Mouse (Mus musculus): ENCODE measurements around the gene Sf1. TPM values are rescaled to one million over a fixed set of nuclear protein-coding genes. Genes with fewer than 3 reads are reported as not detected.

Gene Sf1
- polyA plus RNA-seq, 1 experiment: 159 TPM

DNA sequence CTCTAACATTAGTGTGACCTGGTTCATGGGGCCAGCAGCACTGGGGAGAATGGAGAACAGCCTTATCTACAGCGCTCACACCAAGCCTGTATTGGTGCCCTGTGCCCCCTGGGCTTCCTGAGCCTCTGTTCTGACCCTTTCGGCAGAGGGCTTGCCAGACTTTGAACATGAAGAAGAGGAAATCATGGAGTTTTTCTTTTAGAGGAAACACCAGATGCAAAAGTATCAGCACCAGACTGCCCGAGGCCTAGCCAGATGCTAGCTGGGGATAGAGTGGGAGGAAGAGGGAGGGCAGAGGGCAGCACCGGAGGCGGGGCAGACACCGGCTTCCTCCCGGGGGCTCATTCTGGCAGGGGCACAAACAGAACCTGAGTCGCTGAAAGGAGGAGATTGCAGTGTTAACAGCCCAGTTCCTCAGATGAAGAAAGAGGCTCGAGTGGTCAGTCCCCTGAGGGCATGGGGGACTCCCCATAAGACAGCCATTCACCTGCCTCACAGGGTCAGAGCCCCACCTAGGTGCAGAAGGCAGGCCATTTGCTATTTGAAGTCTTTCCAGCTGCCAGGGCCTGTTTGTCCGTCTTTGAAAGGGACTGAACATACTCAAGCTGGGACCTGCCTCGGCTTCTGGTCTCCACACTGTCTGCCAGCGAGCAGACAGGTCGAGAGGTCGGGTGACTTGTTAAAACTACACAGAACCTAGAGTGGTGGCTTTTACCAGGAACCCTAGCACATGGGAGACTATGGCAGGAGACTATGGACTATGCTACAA is 14.1 kb upstream of the Sf1 start:
- TF ChIP-seq POLR2A (IDR thresholded peaks at IDR 0.05; ENCODE audit: borderline replicate concordance, low read depth, low read length): no peak
- no peak for TF ChIP-seq CTCF (IDR thresholded peaks at IDR 0.05; ENCODE audit: low read depth, low read length)
- Histone ChIP-seq H3K27ac (ENCODE audit: insufficient read depth, low read depth, low read length) (no peak overlapping the region), H3K4me1 (ENCODE audit: control insufficient read depth, insufficient read depth, low read length) (peaks cover 9% of the 10 kb centered on the region), H3K4me3 (ENCODE audit: insufficient read depth, low read length) (no peak overlapping the region)

DNA sequence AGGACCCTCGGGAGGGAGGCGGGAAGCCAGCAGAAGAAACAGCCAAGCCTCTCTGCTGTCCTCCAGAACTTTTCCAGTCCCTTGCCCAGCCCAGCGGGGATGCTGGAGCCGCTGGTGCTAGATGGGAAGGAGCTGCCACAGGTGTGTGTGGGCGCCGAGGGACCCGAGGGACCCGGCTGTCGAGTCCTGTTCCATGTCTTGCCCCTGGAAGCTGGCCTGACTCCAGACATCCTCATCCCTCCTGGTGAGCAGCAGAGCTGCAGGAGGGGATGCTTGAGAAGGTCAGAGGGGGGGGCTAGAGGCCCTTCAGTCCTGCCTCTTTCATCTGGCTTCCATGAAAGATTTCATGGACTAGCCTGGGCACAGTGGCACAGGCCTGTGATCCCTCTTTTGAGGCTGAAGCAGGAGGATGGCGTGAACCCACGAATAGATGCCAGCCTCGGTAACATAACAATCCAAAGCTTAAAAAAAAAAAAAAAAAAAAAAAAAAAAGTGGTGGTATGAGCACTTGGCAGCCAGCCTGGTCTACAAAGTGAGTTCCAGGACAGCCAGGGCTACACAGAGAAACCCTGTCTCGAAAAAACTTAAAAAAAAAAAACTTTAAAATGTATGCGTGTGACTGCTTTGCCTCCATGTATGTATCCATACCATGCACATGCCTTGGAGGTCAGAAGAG is 11.9 kb upstream of the Sf1 start:
- Histone ChIP-seq H3K4me1 (ENCODE audit: control insufficient read depth, insufficient read depth, low read length) (peaks cover 7% of the 10 kb centered on the region), H3K27ac (ENCODE audit: insufficient read depth, low read depth, low read length) (no peak overlapping the region), H3K4me3 (ENCODE audit: insufficient read depth, low read length) (no peak overlapping the region)
- TF ChIP-seq POLR2A (IDR thresholded peaks at IDR 0.05; ENCODE audit: borderline replicate concordance, low read depth, low read length) (no peak), CTCF (IDR thresholded peaks at IDR 0.05; ENCODE audit: low read depth, low read length) (no peak)

DNA sequence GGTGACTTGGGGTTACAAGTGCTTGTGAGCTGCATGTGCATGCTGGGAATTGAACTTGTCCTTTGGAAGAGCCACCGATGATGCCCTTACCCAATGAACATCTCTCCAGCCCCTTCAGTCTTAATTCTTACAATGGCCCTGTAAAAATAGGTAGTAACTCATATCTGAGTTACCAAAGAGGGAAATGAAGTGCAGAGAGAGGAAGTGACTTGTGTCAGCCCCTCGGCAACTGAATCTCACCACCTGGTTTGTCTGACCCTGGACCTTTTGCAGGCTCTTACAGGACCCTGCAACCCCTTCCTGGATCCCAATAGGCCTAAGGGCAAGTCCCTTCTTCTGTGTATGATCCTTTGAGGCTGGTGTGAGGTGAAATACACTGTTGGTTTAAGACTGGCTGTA is 11.4 kb upstream of the Sf1 start:
- H3K27ac ChIP-seq (ENCODE audit: insufficient read depth, low read depth, low read length): no peak overlapping the region
- peaks cover 7% of the 10 kb centered on the region for H3K4me1 ChIP-seq (ENCODE audit: control insufficient read depth, insufficient read depth, low read length)
- no peak overlapping the region for H3K4me3 ChIP-seq (ENCODE audit: insufficient read depth, low read length)
- no peak for TF ChIP-seq CTCF (IDR thresholded peaks at IDR 0.05; ENCODE audit: low read depth, low read length)
- no peak for TF ChIP-seq POLR2A (IDR thresholded peaks at IDR 0.05; ENCODE audit: borderline replicate concordance, low read depth, low read length)

DNA sequence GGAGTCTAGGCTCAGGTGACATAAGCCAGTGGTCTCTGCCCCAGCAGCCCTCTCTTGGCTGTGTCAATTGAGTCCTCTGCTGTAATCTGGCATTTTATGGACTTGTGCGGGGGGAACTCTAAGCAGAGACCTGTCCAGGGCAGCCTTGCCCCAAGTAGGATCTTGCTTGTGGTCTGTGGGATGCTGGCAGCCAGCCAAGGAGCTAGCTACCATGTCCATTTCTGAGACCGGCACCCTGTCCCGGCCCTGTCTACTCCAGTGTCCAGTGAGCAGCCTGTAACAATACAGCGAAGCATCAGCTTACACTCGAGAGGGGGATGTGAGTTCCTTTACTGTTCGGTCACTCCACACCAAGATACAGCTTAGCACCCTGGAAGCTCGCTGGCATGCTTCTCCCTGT is 9.5 kb upstream of the Sf1 start:
- H3K4me3 ChIP-seq (ENCODE audit: insufficient read depth, low read length): no peak overlapping the region
- H3K4me1 ChIP-seq (ENCODE audit: control insufficient read depth, insufficient read depth, low read length): peaks cover 7% of the 10 kb centered on the region
- TF ChIP-seq CTCF (IDR thresholded peaks at IDR 0.05; ENCODE audit: low read depth, low read length) (no peak), POLR2A (IDR thresholded peaks at IDR 0.05; ENCODE audit: borderline replicate concordance, low read depth, low read length) (no peak)
- no peak overlapping the region for H3K27ac ChIP-seq (ENCODE audit: insufficient read depth, low read depth, low read length)

DNA sequence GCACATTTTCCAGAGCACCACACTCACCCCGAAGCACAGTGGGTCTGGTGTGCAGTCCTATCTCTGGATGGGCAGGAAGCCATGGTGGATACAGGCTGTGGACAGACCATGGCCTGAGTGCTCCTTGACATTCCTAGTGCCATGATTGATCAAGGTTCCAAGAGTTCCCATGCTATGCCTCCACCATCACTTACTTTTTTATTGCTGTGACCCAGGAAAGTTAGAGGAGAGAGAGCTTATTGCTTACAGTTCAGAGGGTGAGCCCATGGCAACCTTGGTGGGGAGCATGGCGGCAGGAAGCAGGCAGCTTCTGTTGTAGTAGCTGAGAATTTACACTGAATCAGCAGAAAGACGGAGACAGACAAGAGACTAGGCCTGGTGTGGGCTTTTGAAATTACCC is 2.2 kb upstream of the Sf1 start:
- Histone ChIP-seq H3K27ac (ENCODE audit: insufficient read depth, low read depth, low read length) (no peak overlapping the region), H3K4me1 (ENCODE audit: control insufficient read depth, insufficient read depth, low read length) (peaks cover 8% of the 10 kb centered on the region), H3K4me3 (ENCODE audit: insufficient read depth, low read length) (no peak overlapping the region)
- no peak for TF ChIP-seq CTCF (IDR thresholded peaks at IDR 0.05; ENCODE audit: low read depth, low read length)
- no peak for TF ChIP-seq POLR2A (IDR thresholded peaks at IDR 0.05; ENCODE audit: borderline replicate concordance, low read depth, low read length)

DNA sequence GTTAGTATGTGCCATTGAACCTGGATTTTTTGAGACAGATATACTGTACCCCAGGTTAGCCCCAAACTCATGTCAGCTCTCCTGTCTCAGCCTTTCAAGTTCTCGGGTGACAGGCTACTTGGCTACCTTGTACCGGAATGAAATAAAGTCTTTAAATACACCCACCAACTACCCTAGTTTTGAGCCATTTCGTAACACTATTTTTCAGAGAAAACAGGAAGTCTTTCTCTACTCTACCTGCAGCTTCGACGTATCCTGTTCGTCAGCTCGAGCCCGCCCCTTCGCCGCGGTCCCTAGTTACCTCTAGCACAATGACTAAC is 439 bp upstream of the Sf1 start:
- H3K27ac ChIP-seq (ENCODE audit: insufficient read depth, low read depth, low read length): peak overlapping the region; percentile 46
- H3K4me3 ChIP-seq (ENCODE audit: insufficient read depth, low read length): peak overlapping the region; percentile 61
- no peak for TF ChIP-seq POLR2A (IDR thresholded peaks at IDR 0.05; ENCODE audit: borderline replicate concordance, low read depth, low read length)
- no peak for TF ChIP-seq CTCF (IDR thresholded peaks at IDR 0.05; ENCODE audit: low read depth, low read length)
- peaks cover 11% of the 10 kb centered on the region for H3K4me1 ChIP-seq (ENCODE audit: control insufficient read depth, insufficient read depth, low read length)

DNA sequence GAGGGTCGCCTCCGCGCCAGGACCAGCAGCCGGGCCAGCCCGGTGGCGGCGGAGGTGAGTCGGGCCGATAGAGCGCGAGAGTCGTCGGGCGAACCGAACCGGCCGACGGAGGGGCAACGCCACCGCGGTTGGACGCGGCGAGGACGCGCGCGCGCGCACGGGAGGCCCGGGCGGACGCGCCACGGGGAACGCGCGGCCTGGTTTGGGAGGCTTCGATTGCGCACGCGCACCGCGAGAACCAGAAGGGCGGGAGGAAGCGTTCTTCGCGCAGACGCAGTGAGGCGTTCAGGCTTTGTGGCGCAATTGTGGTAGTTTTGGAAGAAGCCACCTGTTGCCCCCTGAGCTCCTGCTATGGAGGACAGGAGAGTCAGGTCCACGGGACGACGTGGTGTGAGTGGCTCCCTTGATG is 831 bp downstream of the Sf1 start:
- no peak for TF ChIP-seq POLR2A (IDR thresholded peaks at IDR 0.05; ENCODE audit: borderline replicate concordance, low read depth, low read length)
- TF ChIP-seq CTCF (IDR thresholded peaks at IDR 0.05; ENCODE audit: low read depth, low read length): no peak
- H3K4me1 ChIP-seq (ENCODE audit: control insufficient read depth, insufficient read depth, low read length): peaks cover 17% of the 10 kb centered on the region
- H3K27ac ChIP-seq (ENCODE audit: insufficient read depth, low read depth, low read length): peak overlapping the region; percentile 98
- H3K4me3 ChIP-seq (ENCODE audit: insufficient read depth, low read length): peak overlapping the region; percentile 65

DNA sequence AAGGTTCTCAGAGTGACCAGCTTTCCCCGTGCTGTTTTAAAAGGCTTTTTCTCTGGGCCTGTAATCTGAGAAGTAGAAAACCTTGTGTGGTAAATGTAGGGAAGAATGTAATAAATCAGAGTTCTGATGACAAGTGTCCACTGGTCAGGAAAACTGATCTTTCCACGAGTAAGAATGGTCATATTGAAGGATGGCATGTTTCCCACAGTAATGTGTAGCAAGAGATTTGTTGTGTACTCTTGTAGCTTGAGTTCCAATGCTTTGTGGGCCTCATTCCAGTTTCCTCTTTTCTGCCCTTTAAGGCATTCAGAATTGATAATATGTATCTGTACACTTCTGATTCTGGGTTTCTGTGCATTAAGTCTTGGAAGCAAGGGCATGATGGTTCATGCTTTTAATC is 1.4 kb downstream of the Sf1 start:
- TF ChIP-seq CTCF (IDR thresholded peaks at IDR 0.05; ENCODE audit: low read depth, low read length): no peak
- TF ChIP-seq POLR2A (IDR thresholded peaks at IDR 0.05; ENCODE audit: borderline replicate concordance, low read depth, low read length): no peak
- Histone ChIP-seq H3K4me3 (ENCODE audit: insufficient read depth, low read length) (peak overlapping the region; percentile 65), H3K4me1 (ENCODE audit: control insufficient read depth, insufficient read depth, low read length) (peaks cover 18% of the 10 kb centered on the region), H3K27ac (ENCODE audit: insufficient read depth, low read depth, low read length) (peak overlapping the region; percentile 98)

DNA sequence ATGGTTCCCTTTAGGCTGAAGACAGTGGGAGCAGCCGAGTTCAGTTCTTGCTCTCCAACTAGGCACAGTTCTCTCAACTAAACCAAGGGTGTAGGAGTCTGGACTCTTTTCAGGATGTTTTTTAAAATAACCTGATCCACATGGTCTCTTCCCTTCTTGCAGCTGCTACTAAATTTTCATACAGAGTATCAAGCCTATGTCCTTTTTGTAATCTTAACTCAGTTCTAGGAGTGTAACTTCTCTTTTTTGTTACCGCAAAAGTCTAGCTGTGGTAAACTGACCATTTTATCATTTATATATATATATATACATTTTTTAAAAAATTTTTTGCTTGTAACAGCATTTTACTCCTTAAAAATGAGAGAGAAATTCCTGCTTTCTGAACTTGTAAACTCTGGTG is 6.7 kb downstream of the Sf1 start:
- Histone ChIP-seq H3K27ac (ENCODE audit: insufficient read depth, low read depth, low read length) (peak overlapping the region; percentile 18; the same call in 1 of the 2 replicates), H3K4me3 (ENCODE audit: insufficient read depth, low read length) (no peak overlapping the region), H3K4me1 (ENCODE audit: control insufficient read depth, insufficient read depth, low read length) (peaks cover 21% of the 10 kb centered on the region)
- TF ChIP-seq CTCF (IDR thresholded peaks at IDR 0.05; ENCODE audit: low read depth, low read length) (no peak), POLR2A (IDR thresholded peaks at IDR 0.05; ENCODE audit: borderline replicate concordance, low read depth, low read length) (no peak)

DNA sequence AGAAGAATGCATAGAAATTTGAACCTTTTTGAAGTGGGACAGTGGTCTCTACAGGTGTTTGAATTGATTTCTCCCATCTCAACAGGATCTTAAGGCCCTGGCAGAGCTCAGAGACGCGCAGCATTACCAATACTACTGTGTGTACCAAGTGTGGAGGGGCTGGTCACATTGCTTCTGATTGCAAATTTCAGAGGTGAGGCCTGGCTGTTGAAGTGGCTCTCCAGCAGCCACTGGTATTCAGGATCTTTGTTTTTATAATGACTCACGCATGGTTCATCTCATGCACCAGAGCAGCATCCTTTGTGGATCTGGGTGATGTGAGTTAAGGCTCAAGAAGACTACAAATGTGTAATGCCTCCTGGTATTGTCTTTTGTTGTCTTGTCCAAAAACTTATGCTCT is 8.9 kb downstream of the Sf1 start:
- Histone ChIP-seq H3K27ac (ENCODE audit: insufficient read depth, low read depth, low read length) (no peak overlapping the region), H3K4me1 (ENCODE audit: control insufficient read depth, insufficient read depth, low read length) (peaks cover 15% of the 10 kb centered on the region), H3K4me3 (ENCODE audit: insufficient read depth, low read length) (no peak overlapping the region)
- TF ChIP-seq POLR2A (IDR thresholded peaks at IDR 0.05; ENCODE audit: borderline replicate concordance, low read depth, low read length) (no peak), CTCF (IDR thresholded peaks at IDR 0.05; ENCODE audit: low read depth, low read length) (no peak)

All from bone marrow macrophage, adult 2 months (primary cell).